Mouse (Mus musculus) ES-Bruce4 (cell line): ENCODE data around the gene Fuk. TPM values are rescaled to one million over a fixed set of nuclear protein-coding genes. Genes with fewer than 3 reads are reported as not detected.
A peak's percentile ranks its signal among the peaks of the same experiment; 100 is the strongest.

Experiments
- H3K27ac ChIP-seq: 2 replicates; pipeline ENCODE4 v1.5.1; 2012; ENCODE audit warnings: low read length, inconsistent platforms; ENCODE audit not compliant: insufficient read depth
- H3K27me3 ChIP-seq: 2 replicates; pipeline ENCODE4 v1.6.1; 2012; ENCODE audit warnings: mild to moderate bottlenecking, low read length, inconsistent platforms; ENCODE audit not compliant: control insufficient read depth, poor library complexity, insufficient read depth, severe bottlenecking
- H3K36me3 ChIP-seq: 2 replicates; pipeline ENCODE4 v1.6.1; 2012; ENCODE audit warnings: inconsistent platforms, mild to moderate bottlenecking, low read length, moderate library complexity; ENCODE audit not compliant: control insufficient read depth, poor library complexity, insufficient read depth, severe bottlenecking
- H3K4me1 ChIP-seq: one replicate; pipeline ENCODE4 v1.8.1; 2011; ENCODE audit warnings: low read length; ENCODE audit not compliant: control insufficient read depth, insufficient read depth
- H3K4me3 ChIP-seq: 2 replicates; pipeline ENCODE4 v1.5.1; 2011; ENCODE audit warnings: low read depth, mild to moderate bottlenecking, low read length
- H3K9ac ChIP-seq: 2 replicates; pipeline ENCODE4 v1.6.1; 2012; ENCODE audit warnings: low read depth, mild to moderate bottlenecking, inconsistent platforms; ENCODE audit not compliant: poor library complexity, severe bottlenecking
- H3K9me3 ChIP-seq: replicated peaks from 2 replicates; pipeline ENCODE4 v1.6.1; 2012; ENCODE audit warnings: mild to moderate bottlenecking, low read length, inconsistent platforms; ENCODE audit not compliant: control insufficient read depth, poor library complexity, insufficient read depth, severe bottlenecking
- CTCF ChIP-seq: IDR thresholded peaks from one replicate; pipeline ENCODE4 v1.8.1; 2011; ENCODE audit warnings: low read depth, low read length
- EP300 ChIP-seq: IDR thresholded peaks from 2 replicates; pipeline ENCODE4 v1.6.1; 2011; ENCODE audit warnings: low read depth, low read length; ENCODE audit not compliant: insufficient read depth
- POLR2A ChIP-seq: IDR thresholded peaks from one replicate; pipeline ENCODE4 v1.8.1; 2011; ENCODE audit warnings: low read length; ENCODE audit not compliant: insufficient read depth
- polyA plus RNA-seq: library from polyadenylated mRNA; stranded (reverse); fragments of >200 nt; gene quantifications from 2 replicates; pipeline ENCODE4 v1.2.4, GENCODE M21; 2011; ENCODE audit warnings: low read depth; ENCODE audit not compliant: missing spikeins, insufficient read depth, insufficient read length

Gene Fuk
- polyA plus RNA-seq, 1 experiment = 14.8 TPM

DNA sequence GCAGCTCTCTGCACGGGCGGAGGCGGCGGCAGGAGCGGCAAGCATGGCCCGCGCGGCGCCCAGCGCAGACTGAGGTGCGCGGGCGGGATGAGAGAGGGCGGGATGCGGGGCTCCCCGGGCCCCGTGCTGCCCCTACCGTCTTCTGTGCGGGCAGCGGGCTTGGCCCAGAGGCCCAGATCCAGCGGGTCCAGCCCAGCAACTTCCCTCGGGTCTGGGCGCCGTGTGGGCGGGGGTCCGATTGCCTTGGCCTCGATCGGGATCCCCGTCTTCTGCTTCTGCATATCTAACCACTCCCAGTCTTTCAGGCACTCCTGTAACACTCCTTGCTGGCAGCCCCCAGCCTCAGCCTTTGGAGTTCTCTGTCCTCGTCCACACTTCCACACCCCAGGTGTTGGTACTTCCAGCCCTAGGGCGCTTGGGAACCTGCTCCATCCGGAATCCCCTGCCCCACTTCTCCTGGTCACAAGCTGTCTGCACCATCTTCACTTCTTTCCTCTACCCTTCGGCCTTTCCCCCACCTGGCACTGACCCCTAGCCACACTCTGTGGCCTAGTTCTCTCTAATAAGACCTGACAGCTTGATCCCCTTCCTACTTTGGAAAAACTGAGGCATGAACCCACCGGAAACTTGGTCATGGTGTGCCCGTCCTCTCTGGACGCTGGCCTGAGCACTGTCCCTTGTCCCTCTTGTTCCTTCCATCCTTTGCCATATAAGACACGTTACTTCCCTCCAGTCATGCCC, 17.9 kb upstream of the Fuk start:
- TF ChIP-seq EP300 (no peak), CTCF (no peak), POLR2A (no peak)

DNA sequence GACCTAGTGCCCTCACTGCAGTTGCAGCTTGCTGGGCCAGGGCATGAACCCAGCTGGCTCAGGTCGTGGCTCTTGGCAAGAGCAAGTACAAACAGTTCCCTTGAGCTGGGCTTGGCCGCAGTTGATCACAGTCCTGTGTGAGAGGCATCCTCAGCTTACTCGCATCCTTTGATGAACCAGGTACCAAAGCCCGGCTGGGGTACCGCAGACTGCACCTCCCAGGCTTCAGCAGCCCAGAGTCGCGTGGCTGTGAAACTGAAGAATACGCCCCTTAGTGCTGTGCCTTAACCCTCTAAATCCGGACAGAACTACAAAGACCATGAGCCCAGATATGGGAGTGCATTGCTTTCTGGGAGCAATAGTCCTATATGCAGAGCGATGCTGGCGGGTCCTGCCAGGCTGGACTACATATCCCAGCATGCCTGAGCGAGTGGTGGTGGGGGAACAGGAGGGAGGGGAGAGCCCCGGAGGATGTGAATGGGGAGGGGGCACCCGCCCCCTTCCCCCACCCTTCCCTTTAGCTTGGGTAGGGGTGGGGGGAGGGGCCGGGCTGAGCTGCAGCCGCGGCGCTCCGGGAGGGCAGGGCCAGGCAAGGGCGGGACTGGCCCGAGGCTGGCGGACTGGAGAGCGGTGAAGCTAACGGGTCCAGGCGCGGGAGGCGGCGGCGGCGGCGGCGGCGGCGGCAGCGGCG, 17.2 kb upstream of the Fuk start, which contains the start of gene St3gal2:
TSS of gene St3gal2 (plus strand) at position 582 of the 691 bp plus-strand sequence.
- Histone ChIP-seq H3K27me3 (no peaks in the 10 kb centered on the region), H3K36me3 (no peaks in the 10 kb centered on the region), H3K9me3 (no peaks in the 10 kb centered on the region), H3K4me3 (peak within 1 kb of the TSS; percentile 80), H3K27ac (no peak within 1 kb of the TSS), H3K9ac (peak within 1 kb of the TSS; percentile 90), H3K4me1 (peaks cover 13% of the 10 kb centered on the region)
- no peak for TF ChIP-seq CTCF

More for the DNA sequence above, 17.9 kb upstream of the Fuk start:
- Histone ChIP-seq H3K9ac (peak overlapping the region; percentile 90), H3K27ac (no peak overlapping the region), H3K36me3 (no peaks in the 10 kb centered on the region), H3K9me3 (no peaks in the 10 kb centered on the region), H3K4me1 (peaks cover 13% of the 10 kb centered on the region), H3K27me3 (no peaks in the 10 kb centered on the region), H3K4me3 (peak overlapping the region; percentile 80)

DNA sequence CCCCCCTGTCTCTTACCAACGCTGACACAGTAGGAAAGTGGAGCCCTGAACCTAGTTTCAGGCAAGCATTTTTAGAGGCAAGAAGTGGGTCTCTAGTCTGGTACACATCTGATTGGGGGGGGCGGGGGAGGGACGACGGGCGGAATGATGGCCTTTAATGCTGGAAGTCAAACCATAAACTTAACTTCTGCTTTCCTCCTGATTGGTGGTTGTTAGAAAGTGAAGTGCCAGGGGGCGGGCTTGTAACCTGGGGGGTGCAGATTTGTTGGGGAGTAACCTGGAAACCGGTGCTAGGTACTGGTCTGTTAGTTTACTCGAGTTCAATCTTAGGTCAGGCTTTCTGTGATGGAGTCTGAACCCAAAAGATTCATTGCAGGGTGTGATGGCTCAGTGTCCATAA, 16.2 kb upstream of the Fuk start:
- Histone ChIP-seq H3K27ac (no peak overlapping the region), H3K9ac (peak overlapping the region; percentile 29; the same call in 1 of the 2 replicates), H3K36me3 (no peaks in the 10 kb centered on the region), H3K4me1 (peaks cover 13% of the 10 kb centered on the region), H3K4me3 (no peak overlapping the region), H3K9me3 (no peaks in the 10 kb centered on the region), H3K27me3 (no peaks in the 10 kb centered on the region)
- TF ChIP-seq CTCF (no peak), POLR2A (no peak), EP300 (no peak)

DNA sequence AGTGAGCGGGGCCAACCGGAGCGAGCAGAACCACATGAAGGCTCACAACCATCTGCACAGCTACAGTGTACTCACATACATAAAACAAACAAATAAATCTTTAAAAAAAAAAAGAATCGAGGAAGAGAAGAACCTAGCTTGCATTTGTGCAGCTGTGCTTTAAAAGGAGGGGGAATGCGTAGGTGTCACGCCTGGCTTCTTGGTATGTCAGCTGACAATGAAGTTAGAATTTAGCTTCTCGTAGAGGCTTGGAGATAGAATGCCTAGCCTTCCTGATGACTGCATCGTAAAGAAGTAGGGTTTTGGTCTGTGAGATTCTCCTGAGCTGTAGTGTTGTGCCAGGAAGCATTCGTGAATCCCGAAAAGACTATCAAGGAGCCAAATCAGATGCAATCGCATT, 15.7 kb upstream of the Fuk start:
- no peaks in the 10 kb centered on the region for H3K36me3 ChIP-seq
- no peak overlapping the region for H3K27ac ChIP-seq
- peak overlapping the region; percentile 29; the same call in 1 of the 2 replicates for H3K9ac ChIP-seq
- H3K27me3 ChIP-seq = no peaks in the 10 kb centered on the region
- no peaks in the 10 kb centered on the region for H3K9me3 ChIP-seq
- H3K4me1 ChIP-seq = peaks cover 13% of the 10 kb centered on the region
- TF ChIP-seq CTCF = no peak
- TF ChIP-seq EP300 = no peak
- no peak for TF ChIP-seq POLR2A
- H3K4me3 ChIP-seq = no peak overlapping the region

DNA sequence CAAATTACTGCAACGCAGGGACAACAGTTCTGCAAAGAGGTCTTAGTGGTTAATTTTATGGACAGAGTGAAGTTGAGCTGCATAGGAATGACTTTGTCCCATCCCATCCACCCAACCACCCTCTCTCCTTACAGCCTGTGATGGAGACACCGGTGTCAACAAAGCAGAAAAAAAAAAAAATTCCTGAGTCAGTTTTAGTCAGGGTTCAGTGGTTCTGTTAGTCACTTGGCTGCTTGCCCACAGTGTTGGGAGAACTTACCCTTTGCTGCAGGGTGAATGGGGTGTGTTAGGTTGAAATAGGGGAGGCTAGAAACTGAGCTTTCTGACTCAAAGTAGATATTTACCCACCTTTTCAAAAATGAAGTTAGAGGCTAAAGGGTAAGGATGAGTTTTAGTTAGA, 15.1 kb upstream of the Fuk start:
- Histone ChIP-seq H3K4me3 (no peak overlapping the region), H3K27ac (no peak overlapping the region), H3K27me3 (no peaks in the 10 kb centered on the region), H3K4me1 (peaks cover 11% of the 10 kb centered on the region), H3K36me3 (no peaks in the 10 kb centered on the region), H3K9ac (no peak overlapping the region), H3K9me3 (no peaks in the 10 kb centered on the region)
- TF ChIP-seq POLR2A (no peak), CTCF (no peak), EP300 (no peak)
